Mouse (Mus musculus): ENCODE results near the gene Camk2n1.

The Camk2n1 gene

DNA sequence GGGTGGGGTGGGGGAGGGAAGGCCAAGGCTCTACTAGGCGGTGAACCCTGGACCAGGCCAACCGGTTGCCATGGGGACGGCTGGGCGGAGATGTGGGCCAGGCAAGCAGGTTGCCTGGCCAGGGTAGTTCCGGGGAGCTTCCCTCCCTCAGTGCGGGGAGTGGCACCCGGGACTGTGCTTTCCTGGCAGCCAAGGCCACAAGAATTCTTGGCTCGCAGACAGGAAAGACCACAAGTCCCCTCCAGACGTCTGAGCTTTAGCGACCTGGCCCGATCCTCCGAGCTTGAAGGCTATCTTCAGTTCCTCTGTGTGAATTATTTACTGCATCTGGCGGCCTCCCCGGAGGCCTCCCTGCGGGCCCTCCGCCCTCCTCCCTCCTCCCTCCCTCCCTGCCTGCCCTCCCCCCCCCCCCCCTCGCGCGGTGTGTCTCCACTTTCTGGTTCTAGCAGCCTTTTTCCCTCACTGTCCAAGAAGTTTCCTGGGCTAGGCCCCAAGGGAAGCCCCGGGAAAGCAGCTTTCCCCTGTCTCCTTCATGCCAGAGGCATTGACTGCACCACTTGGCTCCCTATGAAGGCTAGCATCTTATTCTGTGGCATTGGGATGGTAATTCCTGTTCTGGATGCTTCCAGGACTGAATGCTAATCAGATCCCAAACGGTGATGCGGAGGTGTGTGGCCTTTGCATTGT, 10.7 kb downstream of the Camk2n1 start:
- DNase-seq (ENCODE audit: low read depth, low spot score), result peak; percentile 78

DNA sequence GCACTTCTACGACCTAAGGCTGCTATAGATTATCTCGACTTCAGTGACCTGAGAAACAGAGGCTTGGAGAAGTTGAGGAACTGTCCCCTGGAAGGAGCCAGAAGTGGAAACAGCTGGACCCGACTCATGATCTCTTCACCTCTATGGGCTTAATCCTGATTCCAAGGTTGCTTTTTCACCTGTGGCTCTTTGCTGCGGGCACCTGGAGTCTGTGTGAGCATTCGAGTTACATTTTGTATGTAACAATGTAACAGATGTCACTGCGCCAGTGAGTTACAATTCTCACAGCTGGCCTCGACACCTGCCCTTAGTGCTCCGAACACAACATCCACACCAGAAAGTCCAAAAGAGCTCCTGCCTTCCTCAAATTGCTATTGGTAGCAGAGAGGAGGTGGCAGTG, 11.3 kb downstream of the Camk2n1 start:
- DNase-seq (ENCODE audit: low read depth, low spot score), result no peak

DNA sequence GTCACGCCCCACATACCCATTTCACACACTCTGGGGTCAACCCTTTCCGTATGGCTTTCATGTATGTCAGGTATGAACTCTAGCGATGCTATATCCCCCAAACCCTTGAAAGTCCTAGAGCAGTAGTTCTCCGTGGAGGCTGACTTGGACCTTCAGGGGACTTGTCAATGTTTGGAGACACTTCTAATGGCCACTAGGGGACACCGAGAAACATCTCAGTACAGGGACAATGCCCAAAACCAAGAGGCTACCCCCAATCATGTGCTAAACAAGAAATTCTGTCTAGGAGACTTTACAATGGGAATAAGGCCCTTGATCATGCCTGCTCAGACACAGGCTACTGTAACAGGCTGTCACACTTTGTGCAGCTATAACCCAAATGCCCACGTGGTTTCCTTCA, 12.6 kb downstream of the Camk2n1 start:
- no peak for DNase-seq (ENCODE audit: low read depth, low spot score)

DNA sequence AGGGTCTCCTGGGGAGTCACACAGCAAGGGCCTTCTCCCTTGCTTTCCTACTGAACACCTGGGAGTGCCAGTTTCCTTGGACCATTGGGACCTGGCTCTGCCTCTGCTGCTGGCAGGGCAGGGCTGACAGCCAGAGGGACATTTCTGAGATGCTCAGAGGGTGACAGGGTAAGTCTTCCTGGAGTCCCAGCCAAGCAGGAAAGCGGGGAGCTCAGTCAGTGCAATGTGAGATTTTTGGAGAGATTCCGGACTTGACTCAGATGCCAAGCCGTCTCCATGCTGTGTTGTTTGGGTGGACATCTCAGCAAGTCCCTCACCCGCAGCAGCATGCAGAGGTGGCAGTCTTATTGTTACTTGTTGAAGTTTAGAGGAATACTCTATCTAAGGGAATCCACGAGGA, 13.3 kb downstream of the Camk2n1 start:
- DNase-seq (ENCODE audit: low read depth, low spot score), result no peak

DNA sequence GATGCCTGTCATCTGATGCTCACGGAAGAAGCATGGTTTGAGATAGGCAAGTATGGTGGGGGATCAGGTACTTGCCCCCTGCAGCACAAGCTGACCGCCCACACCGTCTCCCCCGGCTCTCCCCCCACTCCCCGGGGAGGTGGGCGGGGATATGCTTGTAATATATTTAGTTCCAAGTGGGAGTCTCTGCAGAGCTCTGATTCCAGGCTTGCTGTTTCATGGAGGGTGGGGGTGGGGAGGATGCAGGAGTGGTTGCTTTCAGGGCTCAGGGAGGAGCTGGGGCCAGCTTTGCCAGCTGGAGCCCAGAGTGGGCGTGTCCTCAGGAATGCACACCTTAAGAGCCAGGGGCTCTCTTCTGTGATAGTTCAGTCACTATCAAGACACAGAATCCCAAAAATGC, 15.0 kb downstream of the Camk2n1 start:
- DNase-seq (ENCODE audit: low read depth, low spot score), result peak; percentile 55

DNA sequence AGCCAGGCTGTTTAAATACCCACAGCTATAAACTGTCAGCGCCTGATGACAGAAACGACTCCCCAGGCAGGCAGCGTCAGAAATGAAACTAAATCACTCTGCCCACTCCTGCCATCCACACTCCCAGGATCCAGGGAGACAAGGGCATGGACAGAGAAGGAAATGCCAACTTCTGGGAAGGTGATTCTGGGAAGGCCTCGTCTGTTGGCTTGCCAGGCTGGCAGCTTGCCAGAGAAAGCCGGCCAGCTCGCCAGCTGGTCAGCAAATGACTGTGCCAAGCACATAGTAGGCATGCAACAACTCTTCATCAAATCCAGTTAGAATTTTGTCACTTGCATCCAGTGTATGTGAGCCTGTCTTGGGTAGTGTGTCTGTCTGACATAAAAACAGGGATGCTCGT, 17.1 kb downstream of the Camk2n1 start:
- DNase-seq (ENCODE audit: low read depth, low spot score), result no peak

DNA sequence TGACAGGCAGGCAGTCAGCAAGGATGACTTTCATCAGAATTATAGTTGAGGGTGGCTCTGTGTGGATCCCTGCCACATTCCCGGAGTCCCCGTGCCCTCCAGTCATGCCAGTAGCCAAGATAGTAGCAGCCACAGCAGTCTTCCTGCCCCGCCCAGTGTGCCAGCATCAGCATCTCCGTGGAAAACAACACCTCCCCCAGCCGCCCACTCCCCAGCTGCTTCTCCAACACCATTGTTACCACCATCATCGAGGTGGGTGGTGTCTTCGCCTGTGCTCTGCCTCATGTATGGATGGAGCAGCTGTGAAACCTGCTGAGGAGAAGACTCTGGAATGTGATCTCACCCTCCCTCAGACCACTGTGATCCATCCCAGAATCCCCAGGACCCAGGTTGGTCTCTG, 25.5 kb downstream of the Camk2n1 start:
- no peak for DNase-seq (ENCODE audit: low read depth, low spot score)

DNA sequence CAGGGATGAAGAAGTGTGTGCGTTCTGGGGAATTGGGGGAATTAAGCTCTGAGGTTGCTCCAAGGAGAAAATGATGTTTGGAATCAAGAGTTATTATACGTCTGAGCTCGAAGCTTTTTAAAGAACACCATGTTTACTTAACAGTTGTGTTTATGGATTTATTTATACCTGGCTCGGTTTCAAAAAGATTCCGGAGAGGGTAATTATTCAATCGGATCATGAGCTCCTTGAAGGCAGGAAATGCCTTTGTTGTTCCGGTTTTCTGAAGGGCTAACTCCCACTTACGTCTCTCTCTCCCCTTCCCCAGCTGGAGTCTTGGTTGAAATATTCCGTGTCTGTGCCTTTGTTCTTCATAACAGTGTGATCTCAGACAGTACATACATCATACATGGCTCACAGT, 26.8 kb downstream of the Camk2n1 start:
- DNase-seq (ENCODE audit: low read depth, low spot score), result no peak

DNA sequence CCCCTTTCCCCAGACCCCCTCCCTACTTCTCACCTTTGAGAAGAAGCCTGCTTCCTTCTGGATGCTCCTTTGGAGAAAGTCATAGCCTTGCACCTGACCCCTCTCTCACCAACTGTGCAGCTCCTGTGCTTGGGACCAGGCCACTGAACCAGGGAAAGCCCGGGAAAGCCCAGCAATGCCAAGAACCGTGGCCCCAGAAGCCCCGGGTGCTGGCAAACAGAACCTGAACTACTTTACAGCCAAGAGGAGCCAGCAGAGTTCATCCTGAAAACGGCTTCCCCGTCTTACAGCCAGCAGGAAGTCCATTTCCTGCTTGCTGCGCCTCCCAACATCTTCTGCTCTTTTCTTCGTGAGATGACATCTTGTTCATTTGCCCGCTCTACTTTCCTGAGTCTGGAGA, 28.6 kb downstream of the Camk2n1 start:
- DNase-seq (ENCODE audit: low read depth, low spot score), result no peak

DNA sequence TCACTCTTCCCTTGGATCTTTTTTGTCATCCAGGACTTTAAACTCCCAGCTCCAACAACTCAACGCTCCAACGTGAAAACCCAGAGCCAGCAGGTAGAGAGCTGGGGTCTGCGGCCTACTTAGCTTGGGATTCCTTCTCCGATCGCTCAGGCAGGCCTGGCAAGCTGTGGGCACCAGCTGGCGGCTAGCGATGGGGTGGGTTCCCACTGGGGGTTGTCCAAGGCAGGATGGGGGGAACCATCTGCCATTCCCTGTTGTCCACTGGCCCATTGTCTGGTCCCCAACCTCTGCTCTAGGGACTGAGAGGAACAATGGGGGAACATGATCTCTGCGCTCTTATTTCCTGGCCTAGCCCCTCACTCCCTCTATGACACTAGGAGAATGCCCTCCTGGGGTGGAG, 34.1 kb downstream of the Camk2n1 start:
- no peak for DNase-seq (ENCODE audit: low read depth, low spot score)

DNA sequence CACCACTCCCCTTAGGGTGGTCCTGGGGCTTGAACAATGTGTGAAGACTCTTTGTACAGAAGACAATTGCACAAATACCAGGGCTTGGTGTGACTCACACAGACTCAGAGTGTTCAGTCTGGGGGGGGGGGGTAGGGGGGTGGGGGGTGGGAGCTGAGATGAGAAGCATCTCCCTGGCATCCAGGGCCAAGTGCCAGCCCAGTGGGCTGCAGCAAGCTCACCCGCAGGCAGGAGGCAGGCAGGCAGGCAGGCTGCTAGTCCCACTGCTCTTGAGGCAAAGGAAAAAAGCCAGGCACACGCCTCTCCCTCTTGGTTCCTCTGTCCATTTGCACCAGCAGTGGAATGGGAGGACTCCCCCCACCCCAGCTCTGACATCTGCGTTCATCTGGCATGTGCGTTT, 37.0 kb downstream of the Camk2n1 start:
- DNase-seq (ENCODE audit: low read depth, low spot score), result no peak

DNA sequence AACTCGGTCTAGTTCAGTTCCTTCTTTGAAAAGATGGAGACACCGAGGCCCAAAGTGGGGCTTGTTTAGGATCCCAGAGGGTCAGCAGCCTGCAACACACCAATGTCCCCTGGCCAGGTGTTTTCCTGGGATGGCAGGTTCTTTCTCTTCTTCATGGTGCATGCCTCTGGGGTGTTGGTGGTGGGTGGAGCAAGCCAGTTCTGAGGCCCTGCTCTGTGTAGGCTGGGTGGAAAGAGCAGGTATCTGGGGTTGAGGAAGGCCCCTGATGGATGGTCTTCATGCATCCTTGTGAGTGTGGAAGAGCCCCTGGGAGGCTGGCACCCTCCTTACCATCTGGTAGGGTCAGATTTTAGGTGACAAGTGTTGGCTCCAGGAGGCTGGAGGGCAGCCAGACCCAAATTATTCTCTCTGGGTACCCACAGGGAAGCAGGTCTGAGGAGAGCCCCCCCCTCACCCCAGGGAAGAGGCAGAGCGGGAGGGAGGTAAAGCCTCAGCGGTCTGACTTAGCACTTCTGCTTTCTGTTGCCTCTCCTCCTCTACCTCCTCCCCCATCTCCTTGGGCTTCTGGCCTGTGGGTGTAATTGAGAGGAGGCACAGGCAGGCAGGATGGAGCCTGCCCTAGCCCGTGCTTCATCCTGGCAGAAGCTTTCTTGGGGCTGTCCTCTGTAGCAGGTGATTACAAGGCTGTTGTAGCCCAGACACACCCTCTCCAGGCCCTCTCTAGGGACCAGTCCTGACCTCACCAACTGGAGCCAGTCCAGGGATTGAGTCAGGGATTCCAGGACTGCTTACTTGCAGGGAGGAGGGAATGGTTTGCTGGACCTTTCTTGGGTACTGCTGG, 39.3 kb downstream of the Camk2n1 start:
- DNase-seq (ENCODE audit: low read depth, low spot score), result no peak

DNA sequence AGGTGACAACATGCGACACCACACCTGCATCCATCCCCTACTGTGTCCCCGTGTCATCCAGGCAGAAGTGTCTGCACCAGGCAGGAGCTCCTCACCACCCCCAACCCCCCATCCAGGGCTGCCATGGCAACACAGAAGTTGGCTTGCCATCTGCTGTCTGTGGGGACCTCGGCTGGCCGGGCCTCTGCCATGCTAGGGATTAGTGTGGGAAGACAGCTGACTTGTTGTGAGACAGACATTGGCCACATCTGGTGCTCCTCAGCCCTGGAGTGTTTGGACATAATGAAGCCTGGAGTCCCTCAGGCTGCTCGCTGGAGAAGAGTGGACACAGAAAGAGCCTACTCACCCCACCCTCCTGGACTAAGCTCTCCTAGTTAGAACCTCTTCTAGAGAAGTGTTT, 40.8 kb downstream of the Camk2n1 start:
- DNase-seq (ENCODE audit: low read depth, low spot score), result no peak

DNA sequence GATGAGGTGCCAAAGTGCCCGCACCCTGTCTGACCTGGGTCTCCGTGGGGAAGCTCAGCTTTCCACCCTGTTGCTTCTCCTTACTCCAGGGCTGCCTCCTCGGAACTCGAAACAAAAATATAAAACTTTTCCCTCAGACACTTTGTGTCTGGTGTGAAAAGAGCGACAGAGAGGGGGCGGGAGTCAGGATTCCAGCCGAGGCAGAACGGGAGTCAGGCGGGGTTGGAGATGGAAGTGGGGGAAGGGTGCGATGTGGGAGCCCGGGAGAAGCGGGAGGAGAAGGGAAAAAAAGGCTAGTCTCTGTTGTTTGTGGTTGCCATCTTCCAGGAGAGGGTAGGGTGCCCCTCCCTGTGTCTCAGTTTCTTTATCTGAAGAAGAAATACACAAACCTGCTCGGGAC, 41.7 kb downstream of the Camk2n1 start:
- DNase-seq (ENCODE audit: low read depth, low spot score), result peak; percentile 25

DNA sequence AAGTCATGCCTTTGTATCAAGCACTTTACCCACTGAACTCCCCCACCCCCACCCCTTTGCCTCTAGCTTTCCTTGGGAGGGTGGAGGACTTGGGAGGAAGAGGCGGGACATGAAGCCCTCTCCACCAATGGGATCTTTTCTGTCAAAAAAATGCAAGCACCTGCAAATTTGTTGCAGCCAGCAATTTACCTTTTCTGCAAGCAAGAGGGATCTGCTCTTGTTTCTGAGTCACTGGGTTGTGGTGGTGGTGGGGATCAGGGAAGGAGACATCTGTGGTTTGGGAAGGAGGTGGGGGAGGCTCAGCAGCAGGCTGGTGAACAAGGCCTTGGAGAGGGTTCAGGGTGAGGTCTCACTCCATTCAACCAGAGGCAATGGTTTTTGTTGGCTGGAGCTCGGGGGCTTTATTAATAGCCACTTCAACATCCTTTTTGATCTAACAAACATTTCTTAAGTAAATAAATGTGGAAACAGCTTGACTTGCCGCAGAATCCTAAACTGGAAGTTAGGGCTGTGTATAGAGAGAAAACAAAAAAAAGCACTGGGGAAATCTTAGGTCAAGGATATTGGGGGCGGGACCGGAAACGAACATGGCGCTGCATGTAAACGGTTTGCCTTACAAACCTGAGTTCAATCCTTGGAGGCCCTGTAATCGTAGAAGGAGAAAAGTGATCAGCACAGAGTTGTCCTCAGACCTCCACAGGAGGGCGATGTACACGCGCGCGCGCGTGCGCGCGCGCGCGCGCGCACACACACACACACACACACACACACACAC, 42.8 kb downstream of the Camk2n1 start:
- peak; percentile 83 for DNase-seq (ENCODE audit: low read depth, low spot score)

DNA sequence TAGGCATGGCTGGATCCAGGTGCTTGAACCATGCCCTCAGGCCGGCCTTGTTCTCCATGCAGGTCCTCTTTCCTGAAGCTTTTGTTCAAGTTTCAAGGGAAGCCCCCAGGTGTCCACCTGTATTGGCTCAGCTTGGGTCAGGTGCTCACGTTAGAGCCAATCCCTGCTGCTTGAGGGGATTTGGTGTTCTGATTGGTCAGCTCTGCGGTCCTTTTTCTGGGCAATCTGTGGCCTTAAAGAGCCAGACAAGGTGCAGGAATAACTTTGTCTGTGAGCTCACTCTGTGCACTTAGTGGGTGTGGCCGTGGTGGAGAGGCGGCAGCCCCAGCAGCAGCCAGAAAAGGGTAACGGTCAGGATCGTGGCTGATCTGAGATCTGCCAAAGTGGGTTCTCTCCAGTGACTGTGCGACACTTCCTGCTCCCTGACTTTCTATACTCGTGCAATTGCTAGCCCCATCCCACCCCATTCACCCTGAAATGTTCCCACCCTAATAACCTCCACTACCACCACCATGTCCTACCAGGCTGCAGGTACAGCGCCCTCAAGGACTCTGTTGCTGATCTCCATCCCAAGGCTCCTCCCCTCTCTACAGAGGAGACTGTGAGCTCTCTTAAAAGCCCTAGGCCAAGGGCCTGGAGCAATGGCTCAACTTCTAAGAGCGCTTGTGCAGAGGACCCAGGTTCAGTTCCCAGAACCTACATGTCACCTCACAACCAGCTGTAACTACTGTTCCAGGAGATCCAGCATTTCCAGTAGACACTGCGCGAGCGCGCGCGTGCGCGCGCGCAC, 45.9 kb downstream of the Camk2n1 start:
- peak; percentile 89 for DNase-seq (ENCODE audit: low read depth, low spot score)

DNA sequence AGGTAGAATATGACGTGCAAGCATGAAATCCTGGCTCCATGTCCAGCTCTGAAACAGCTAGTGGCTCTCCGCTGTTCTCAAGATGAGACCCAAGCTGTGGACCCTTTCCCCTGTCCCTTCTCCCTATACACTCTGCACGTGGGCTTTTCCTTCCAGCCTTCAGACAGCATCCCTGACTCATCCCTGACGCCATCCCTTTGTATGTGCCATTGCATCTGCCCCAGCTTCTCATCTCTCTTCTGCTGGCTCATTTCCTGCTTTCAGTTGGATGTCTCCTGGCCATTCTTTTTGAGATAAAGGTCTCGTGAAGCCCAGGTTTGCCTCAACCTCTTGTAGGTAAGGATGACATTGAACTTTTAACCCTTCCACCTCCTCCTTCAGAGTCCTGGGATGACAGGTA, 46.9 kb downstream of the Camk2n1 start:
- DNase-seq (ENCODE audit: low read depth, low spot score), result no peak

DNA sequence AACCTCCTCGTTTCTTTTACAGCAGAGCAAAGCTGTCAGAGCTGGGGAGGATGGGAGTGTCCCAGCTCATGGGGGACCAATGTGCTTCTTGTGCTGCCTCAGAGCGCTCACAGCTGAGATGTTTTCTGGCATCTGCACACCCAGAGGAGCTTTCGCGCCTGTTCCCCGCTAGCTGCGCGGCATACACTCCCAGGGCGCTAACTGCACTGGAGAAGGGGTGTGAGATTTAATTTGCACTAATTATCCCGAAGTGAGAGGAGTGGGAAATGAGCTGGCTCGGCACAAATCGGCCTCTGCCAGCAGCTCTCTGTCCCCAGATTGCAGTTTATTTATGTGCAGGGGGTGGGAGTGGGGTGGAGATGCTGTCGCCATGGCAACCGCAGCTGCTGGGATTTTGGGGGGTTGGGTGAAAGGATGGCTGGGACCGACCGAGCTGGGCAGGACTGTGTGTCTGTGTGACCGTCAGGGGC, 50.6 kb downstream of the Camk2n1 start:
- DNase-seq (ENCODE audit: low read depth, low spot score), result no peak

DNA sequence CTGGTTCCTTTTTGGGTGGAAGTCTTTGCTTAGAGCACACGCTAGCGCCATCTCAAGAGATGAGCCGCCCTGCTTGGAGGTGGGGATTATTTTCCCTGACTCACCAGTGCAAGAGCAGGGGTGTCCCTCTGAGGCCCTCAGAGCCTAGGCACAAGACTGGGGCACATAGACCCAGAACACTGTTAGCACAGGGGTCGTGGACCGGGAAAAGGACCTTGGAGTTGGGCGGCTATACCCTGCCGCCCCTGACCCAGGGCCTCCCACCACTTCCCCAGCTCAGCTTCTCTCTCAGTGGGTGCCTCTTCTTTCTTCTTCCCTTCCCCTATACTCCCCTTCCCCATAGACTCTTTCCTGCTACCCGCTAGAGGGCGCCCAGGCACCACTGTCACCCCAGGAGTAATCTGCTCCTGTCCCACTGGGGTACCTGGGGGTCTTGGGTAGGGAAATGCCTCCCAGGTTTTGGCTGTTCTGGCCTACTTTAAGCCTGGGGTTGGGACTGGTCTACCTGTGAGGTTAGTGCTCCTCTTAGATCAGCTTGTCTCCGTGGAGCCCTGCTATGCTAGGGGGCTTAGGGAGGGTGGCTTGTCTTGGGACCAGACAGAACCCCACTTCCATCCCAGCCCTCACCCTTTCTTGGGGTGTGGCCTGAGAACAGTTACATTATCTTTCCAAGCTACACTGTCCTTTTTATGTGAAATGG, 51.2 kb downstream of the Camk2n1 start:
- peak; percentile 46 for DNase-seq (ENCODE audit: low read depth, low spot score)

DNA sequence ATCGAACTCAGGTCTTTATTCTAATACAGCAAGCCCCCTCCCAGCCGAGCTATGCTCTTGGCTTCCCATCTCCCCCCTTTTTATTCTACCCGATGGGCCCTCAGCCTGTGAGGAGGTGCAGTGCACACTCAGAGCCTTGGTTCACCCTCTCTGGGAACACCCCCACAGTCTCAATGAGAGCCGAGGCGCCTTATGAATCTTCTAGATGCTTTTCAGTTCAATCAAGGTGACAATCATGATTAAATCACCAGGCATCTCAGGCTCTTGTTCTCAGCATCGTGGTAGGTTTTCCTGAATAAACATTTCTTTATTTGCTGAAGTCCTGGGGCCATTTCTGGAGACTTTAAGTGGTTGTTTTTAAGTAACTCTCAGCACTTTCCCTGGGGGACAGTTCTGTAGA, 53.8 kb downstream of the Camk2n1 start:
- no peak for DNase-seq (ENCODE audit: low read depth, low spot score)

Data from ZHBTc4 (cell line).